Mouse (Mus musculus): ENCODE data around the gene Dynll1. TPM values are rescaled to one million over a fixed set of nuclear protein-coding genes. Genes with fewer than 3 reads are reported as not detected.

Dynll1 gene
- polyA plus RNA-seq (2012; rRNA removed): 250 and 284 TPM in 2 replicates

GRCm38 (mm10) chr5:115300792-115301614 is at the start of gene Dynll1:
Gene Dynll1, minus strand, starts transcription at chr5:115300999.

GRCm38 (mm10) chr5:115348546-115349224 is 47.9 kb upstream of the Dynll1 start, which contains the start of gene Cox6a1:
Gene Cox6a1, minus strand, starts transcription at chr5:115348981.

GRCm38 (mm10) chr5:115340577-115341313 is 39.9 kb upstream of the Dynll1 start, which contains the start of the genes Gatc and Triap1:
Gene Gatc, minus strand, starts transcription at chr5:115341178.
Gene Triap1, plus strand, starts transcription at chr5:115341225.

GRCm38 (mm10) chr5:115326875-115327609 is 26.2 kb upstream of the Dynll1 start, which contains the start of gene Srsf9:
Gene Srsf9, plus strand, starts transcription at chr5:115327177.

GRCm38 (mm10) chr5:115279226-115280049 is 21.4 kb downstream of the Dynll1 start, which contains the start of gene Coq5:
Gene Coq5, plus strand, starts transcription at chr5:115279666.

GRCm38 (mm10) chr5:115272812-115273548 is 27.8 kb downstream of the Dynll1 start, which contains the start of gene Rnf10:
Gene Rnf10, minus strand, starts transcription at chr5:115272898.

Other genes starting within 250 kb of the Dynll1 start
- gene Gm10401, start 202.7 kb downstream of the Dynll1 start, polyA plus RNA-seq (2012; rRNA removed): not detected in 2 replicates
- 141 and 147 TPM in 2 replicates for gene Acads, start 181.7 kb downstream of the Dynll1 start, polyA plus RNA-seq (2012; rRNA removed)
- gene Unc119b, start 166.0 kb downstream of the Dynll1 start, polyA plus RNA-seq (2012; rRNA removed): 56.5 and 57.8 TPM in 2 replicates
- gene Mlec, start 142.8 kb downstream of the Dynll1 start, polyA plus RNA-seq (2012; rRNA removed): 84.1 and 84.5 TPM in 2 replicates
- 7.9 and 9.0 TPM in 2 replicates for gene Cabp1, start 106.6 kb downstream of the Dynll1 start, polyA plus RNA-seq (2012; rRNA removed)
- 123 and 173 TPM in 2 replicates for gene Pop5, start 65.2 kb downstream of the Dynll1 start, polyA plus RNA-seq (2012; rRNA removed)
- 191 and 195 TPM in 2 replicates for gene Rnf10, start 28.1 kb downstream of the Dynll1 start, polyA plus RNA-seq (2012; rRNA removed)
- 8.1 and 8.7 TPM in 2 replicates for gene Coq5, start 21.3 kb downstream of the Dynll1 start, polyA plus RNA-seq (2012; rRNA removed)
- gene Srsf9, start 26.2 kb upstream of the Dynll1 start, polyA plus RNA-seq (2012; rRNA removed): 137 and 140 TPM in 2 replicates
- 10.6 and 13.7 TPM in 2 replicates for gene Gatc, start 40.2 kb upstream of the Dynll1 start, polyA plus RNA-seq (2012; rRNA removed)
- gene Triap1, start 40.2 kb upstream of the Dynll1 start, polyA plus RNA-seq (2012; rRNA removed): 4.7 and 6.8 TPM in 2 replicates
- gene Cox6a1, start 48.0 kb upstream of the Dynll1 start, polyA plus RNA-seq (2012; rRNA removed): 3,325 and 3,970 TPM in 2 replicates
- 44.6 and 51.8 TPM in 2 replicates for gene Msi1, start 128.6 kb upstream of the Dynll1 start, polyA plus RNA-seq (2012; rRNA removed)
- gene Pla2g1b, start 165.3 kb upstream of the Dynll1 start, polyA plus RNA-seq (2012; rRNA removed): 6.8 and 20.6 TPM in 2 replicates
- gene Sirt4, start 183.7 kb upstream of the Dynll1 start, polyA plus RNA-seq (2012; rRNA removed): 70.7 and 71.4 TPM in 2 replicates
- gene Pxn, start 205.7 kb upstream of the Dynll1 start, polyA plus RNA-seq (2012; rRNA removed): 87.2 and 93.8 TPM in 2 replicates